Mouse (Mus musculus): ENCODE measurements around the gene Tprgl. TPM values are rescaled to one million over a fixed set of nuclear protein-coding genes. Genes with fewer than 3 reads are reported as not detected.

The Tprgl gene
- 100 to 1,000 TPM; 311 to 335 TPM for polyA plus RNA-seq (2017; shearing (Covaris generic))

DNA sequence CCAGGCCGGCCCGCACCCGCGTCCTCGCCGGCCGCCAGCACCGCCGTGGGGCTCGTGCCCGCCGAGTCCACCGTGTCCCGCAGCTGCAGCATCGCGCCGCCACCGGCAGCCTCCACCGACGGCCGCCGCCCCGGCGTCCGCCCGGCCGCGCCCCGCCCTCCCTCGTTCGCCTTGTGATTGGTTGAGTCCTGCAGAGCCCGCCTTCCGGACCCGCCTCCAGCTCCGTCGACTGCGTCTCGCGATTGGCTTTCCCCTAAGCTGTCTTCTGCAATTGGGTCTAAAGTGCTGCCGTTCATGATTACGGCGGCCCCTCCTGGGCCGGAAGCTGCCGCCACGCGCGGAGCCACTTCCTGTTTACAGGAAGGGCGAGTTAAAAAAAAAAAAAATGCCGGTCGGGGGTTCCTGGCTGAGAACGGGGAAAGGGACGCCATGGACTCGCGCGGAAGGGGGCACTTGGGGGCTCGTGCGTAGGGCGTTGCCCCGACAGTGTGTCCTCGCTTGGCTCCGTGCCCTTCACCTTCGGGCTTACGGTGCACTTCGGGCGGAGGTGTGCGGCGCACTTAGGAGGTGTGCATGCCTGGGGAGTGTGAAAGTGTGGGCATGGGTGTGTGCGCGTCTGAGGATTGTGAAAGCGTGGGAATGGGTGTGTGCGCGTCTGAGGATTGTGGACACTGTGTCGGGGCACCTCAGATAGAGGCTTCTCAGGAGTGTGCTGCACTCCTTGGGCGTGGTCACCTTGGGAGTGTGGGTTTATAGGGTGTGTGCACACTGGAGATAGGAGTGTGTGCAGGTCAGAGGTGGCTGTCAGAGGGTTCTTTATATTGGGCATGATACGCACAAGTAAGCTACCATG, at the start of gene Tprgl:
TSS of gene Tprgl (minus strand) at position 129 of the 853 bp plus-strand sequence.

DNA sequence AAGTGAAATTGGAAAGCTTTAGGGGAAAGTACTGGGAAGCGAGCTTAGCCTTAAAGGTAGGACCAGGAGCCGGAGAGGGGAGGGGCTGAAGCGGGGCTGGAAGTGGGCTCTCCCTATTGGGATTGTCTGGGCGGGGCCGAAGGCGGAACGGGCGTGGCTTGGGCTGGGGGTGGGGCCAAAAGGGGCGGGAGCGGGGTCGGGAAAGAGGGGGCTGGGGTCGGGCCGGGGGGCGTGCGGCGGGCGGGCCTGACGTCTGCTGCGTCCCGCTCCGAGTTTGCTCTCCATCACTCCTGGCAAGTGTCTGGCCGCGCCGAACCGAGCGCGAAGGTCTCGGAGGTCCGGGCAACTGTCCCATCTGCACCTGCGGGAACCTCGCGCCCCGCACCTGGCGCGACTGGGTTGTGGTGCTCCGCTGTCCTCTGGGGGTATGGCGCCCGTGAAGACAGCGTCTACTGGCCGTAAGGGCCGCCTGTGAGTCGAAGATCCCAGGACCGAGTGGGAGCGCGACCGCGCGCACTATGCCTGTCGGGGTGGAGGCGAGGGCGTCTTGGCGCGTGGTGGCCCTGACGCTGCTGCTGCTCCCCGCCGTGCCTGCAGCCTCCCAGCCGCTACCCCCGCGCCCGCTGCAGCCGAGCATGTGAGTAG, 10.2 kb upstream of the Tprgl start, which contains the start of gene Megf6:
TSS of gene Megf6 (plus strand) at position 225 of the 645 bp plus-strand sequence.

DNA sequence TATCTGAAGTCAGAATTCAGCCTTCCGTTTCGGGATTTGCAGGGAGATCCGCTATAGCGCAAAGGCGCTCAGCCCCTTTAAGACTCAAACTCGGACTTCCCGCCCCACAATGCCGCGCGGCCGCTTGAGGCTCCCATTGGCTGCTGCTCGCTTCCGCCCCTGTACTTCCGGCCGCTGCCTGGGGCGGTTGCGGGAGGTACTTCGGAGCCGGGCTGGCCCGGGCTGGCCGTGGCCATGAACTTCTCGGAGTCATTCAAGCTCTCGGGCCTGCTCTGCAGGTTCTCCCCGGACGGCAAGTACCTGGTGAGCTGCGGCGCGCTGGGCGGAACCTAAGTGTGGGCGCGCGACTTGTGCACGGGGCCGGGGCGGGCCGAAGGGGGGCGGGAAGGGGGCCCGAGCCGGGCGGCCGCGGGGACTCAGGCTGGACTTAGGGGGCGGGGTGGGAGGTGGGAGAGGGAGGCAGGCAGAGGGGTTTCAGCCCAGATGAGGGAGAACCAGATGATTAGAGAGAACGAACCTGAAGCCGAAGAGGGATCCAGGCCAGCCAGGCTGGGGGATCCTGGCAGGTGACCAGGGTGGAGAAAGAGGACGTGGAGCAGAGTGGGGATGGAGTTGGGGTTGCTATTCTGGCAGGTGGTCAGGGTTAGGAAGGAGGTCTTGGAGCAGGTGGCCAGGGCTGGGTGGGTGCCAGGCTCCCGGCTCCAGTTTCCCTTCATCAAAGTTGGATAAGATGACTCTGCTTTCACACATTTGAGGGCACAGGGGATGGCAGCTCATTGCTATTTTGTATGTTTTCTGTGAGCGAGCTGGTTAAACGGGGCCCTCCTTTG, 18.0 kb downstream of the Tprgl start, which contains the start of gene Wrap73:
TSS of gene Wrap73 (plus strand) at position 162 of the 830 bp plus-strand sequence.

DNA sequence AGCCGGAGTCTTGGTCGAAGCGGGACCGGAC, 20.5 kb downstream of the Tprgl start, which contains the start of gene Trp73:
TSS of gene Trp73 (minus strand) at position 27 of the 31 bp plus-strand sequence.

Other genes with a start within 250 kb of the Tprgl start
- 10 to 100 TPM; 58.6 to 63.0 TPM for gene A430005L14Rik, start 203.4 kb downstream of the Tprgl start, polyA plus RNA-seq (2017; shearing (Covaris generic))
- gene Dffb, start 185.5 kb downstream of the Tprgl start, polyA plus RNA-seq (2017; shearing (Covaris generic)) = 10 to 100 TPM; 21.2 to 25.6 TPM
- gene Cep104, start 185.5 kb downstream of the Tprgl start, polyA plus RNA-seq (2017; shearing (Covaris generic)) = 10 to 100 TPM in 1 of 2 experiments, 1 to 10 TPM in 1; 8.7 to 10.2 TPM
- gene Lrrc47, start 148.9 kb downstream of the Tprgl start, polyA plus RNA-seq (2017; shearing (Covaris generic)) = 10 to 100 TPM; 36.6 to 53.8 TPM
- gene Smim1, start 134.4 kb downstream of the Tprgl start, polyA plus RNA-seq (2017; shearing (Covaris generic)) = 1 to 10 TPM in 1 of 2 experiments, under 1 TPM in 1; 0.16 to 1.1 TPM
- gene Ccdc27, start 118.0 kb downstream of the Tprgl start, polyA plus RNA-seq (2017; shearing (Covaris generic)) = not detected
- gene Trp73, start 20.5 kb downstream of the Tprgl start, polyA plus RNA-seq (2017; shearing (Covaris generic)) = under 1 TPM; 0.25 to 0.74 TPM
- 10 to 100 TPM; 31.6 to 44.9 TPM for gene Wrap73, start 18.3 kb downstream of the Tprgl start, polyA plus RNA-seq (2017; shearing (Covaris generic))
- not detected for gene Megf6, start 10.1 kb upstream of the Tprgl start, polyA plus RNA-seq (2017; shearing (Covaris generic))
- gene Arhgef16, start 141.0 kb upstream of the Tprgl start, polyA plus RNA-seq (2017; shearing (Covaris generic)) = under 1 TPM; 0.29 to 0.54 TPM
- not detected for gene B230104I21Rik, start 175.5 kb upstream of the Tprgl start, polyA plus RNA-seq (2017; shearing (Covaris generic))